Mouse (Mus musculus) gastrocnemius, adult 2 months (tissue): ENCODE data around the gene Clec3a. TPM values are rescaled to one million over a fixed set of nuclear protein-coding genes. Genes with fewer than 3 reads are reported as not detected.

Experiments used
- DNase-seq: peaks from one replicate; pipeline ENCODE4 v3.0.0; 2022
- H3K27ac ChIP-seq: fragments of 200-600 bp; 2 replicates; pipeline ENCODE4 v1.8.1; 2022; ENCODE audit warnings: mild to moderate bottlenecking
- H3K4me3 ChIP-seq: fragments of 200-600 bp; 2 replicates; pipeline ENCODE4 v1.8.1; 2022; ENCODE audit warnings: mild to moderate bottlenecking, moderate library complexity
- CTCF ChIP-seq: fragments of 200-600 bp; IDR thresholded peaks from 2 replicates; pipeline ENCODE4 v1.8.1; 2022; ENCODE audit warnings: antibody characterized with exemption, mild to moderate bottlenecking, moderate library complexity
- intact Hi-C: fragments of 180-260 bp; cut with DNase I; formaldehyde crosslinking; loops from one replicate; pipeline ENCODE4 v1.15.1; 2025
- long read RNA-seq, 2 experiments: library from polyadenylated mRNA; stranded (forward); transcript quantifications; one replicate each; pipeline ENCODE4 v2.0.0; 2021
- total RNA-seq, 2 experiments: library from RNA; stranded (reverse); gene quantifications; 2 replicates each; pipeline ENCODE4 v1.2.3; 2021

The Clec3a gene
- not detected for total RNA-seq
- long read RNA-seq, experiment 1: 0 reads
- long read RNA-seq, experiment 2: 0 reads

DNA sequence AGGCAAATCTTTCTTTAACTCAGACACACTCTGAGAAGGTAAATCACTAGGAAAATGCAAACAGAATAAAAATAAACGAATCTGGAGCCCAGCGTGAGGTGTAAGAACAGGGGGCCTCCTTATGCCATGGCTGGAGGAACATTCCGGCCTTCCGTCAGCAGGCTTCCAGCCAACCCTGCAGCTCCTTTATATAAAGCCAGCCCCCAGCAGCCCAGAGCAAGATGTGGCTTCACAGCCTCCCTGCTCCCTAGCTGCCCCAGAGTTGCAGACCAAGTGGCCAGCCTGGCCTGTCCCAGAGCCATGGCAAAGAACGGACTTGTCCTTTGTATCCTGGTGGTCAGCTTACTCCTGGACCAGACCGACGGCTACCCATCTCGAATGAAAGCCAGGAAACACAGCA, at the start of gene Clec3a:
TSS of gene Clec3a (plus strand) at position 301 of the 400 bp plus-strand sequence.
- intact Hi-C loops: no loop called here
- TF ChIP-seq CTCF: no peak
- H3K27ac ChIP-seq: no peak within 1 kb of the TSS
- H3K4me3 ChIP-seq: no peak within 1 kb of the TSS
- DNase-seq: no peak

DNA sequence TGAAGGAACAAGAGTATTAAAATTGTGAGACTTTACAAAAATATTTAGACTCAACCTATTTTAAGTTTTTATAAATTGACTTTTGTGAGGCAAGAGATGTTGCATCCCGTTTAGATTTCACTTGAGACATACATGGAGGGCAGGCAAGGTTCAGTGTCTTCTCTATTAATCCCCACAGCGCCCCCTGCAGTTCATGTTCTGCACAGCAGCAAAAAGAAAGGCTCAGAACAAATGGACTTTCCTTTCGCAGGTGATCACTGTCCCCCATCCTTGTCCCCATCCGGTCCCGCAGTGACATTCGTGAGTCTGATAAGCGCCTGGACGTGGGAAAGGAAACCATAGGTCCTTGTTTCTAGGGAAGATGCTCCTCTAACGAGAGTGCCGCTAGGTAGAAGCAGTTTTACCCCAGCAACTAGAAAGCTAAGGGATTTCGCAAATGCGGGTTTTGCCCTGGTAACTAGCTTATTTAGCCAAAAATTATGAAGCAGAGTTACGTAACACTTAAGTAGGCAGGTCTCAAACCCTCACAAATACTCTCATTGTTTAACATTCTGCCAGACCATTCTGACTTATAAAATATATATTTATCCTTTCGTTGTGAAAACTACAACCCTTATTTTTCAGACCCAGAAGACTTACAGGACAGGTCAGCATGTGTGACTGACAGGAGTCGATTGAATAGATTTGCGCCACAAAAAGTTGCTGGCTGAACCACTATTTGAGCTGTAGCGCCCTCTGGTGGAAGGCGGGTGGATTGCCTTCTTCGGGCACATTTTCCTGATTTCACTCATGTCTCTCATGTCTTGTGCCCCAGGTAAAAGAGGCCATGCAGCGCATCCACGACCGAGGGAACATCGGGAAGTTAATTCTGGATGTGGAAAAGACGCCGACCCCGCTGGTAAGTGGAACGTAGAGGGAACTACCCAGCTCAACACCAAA, 48.6 kb upstream of the Clec3a start:
- Histone ChIP-seq H3K27ac (peak overlapping the region; percentile 41; the same call in 1 of the 2 replicates), H3K4me3 (peak overlapping the region; percentile 66)
- peak; percentile 88 for TF ChIP-seq CTCF
- DNase-seq: peak; percentile 68
- intact Hi-C loops: loop anchor here (1.0 to 10.0 kb wide), 2 partner anchors 288 to 705 kb away; no protein-coding TSS in a partner anchor

GRCm38 (mm10) chr8:114374390-114374789, 43.5 kb upstream of the Clec3a start:
- TF ChIP-seq CTCF: no peak
- H3K27ac ChIP-seq: no peak overlapping the region
- H3K4me3 ChIP-seq: no peak overlapping the region
- intact Hi-C loops: no loop called here
- no peak for DNase-seq

- DNase-seq: no peak
- intact Hi-C loops: no loop called here
Observed at GRCm38 (mm10) chr8:114384189-114384588, 33.7 kb upstream of the Clec3a start.

DNA sequence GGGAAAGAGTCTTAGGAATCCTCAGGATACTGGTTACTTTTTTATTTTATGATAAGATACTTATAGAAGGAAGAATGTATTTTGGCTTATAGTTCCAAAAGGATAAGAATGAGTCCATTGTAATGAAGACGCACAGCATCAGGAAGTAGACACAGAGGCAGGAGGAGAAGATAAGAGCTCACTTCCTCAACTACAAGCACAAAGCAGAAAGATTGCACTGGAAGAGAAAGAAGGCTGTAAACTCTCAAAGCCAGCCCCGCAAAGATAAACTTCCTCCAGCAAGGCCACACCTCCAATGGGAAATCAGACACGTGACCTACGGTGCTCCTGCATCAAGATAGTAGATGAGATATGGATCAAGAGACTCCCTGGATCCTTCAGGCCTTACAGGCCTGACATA, 30.4 kb upstream of the Clec3a start:
- intact Hi-C loops: no loop called here
- DNase-seq: no peak
- TF ChIP-seq CTCF: no peak
- Histone ChIP-seq H3K4me3 (no peak overlapping the region), H3K27ac (no peak overlapping the region)

More at GRCm38 (mm10) chr8:114384189-114384588, 33.7 kb upstream of the Clec3a start:
- Histone ChIP-seq H3K27ac (no peak overlapping the region), H3K4me3 (no peak overlapping the region)
- TF ChIP-seq CTCF: no peak

GRCm38 (mm10) chr8:114390465-114391254, 27.2 kb upstream of the Clec3a start:
- peak; percentile 58 for TF ChIP-seq CTCF
- intact Hi-C loops: no loop called here

GRCm38 (mm10) chr8:114398326-114398725, 19.6 kb upstream of the Clec3a start:
- intact Hi-C loops: no loop called here
- TF ChIP-seq CTCF: no peak
- DNase-seq: no peak
- no peak overlapping the region for H3K4me3 ChIP-seq
- H3K27ac ChIP-seq: no peak overlapping the region

More at GRCm38 (mm10) chr8:114390465-114391254, 27.2 kb upstream of the Clec3a start:
- no peak for DNase-seq
- no peak overlapping the region for H3K27ac ChIP-seq
- no peak overlapping the region for H3K4me3 ChIP-seq

GRCm38 (mm10) chr8:114399273-114399672, 18.6 kb upstream of the Clec3a start:
- H3K27ac ChIP-seq: no peak overlapping the region
- intact Hi-C loops: no loop called here
- no peak for DNase-seq
- no peak for TF ChIP-seq CTCF
- no peak overlapping the region for H3K4me3 ChIP-seq

DNA sequence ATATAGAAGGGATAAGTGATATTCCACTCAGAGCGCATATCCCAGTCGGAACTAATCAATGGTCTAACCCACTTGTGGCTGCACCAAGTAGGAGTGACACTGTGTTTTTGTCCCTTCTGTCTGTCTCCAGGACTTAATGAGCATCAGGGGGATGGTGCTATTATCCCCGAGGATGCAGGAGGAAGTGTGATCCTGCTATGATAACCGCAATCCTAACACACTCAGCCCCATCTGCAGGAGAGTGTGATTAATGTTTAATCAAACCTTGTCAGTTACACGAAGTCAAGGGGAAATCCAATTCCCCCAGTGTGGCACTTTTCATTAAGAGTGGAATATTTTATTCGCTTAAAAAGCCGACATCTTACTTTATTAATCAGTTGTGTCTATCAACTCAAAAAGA, 16.2 kb upstream of the Clec3a start:
- no peak overlapping the region for H3K27ac ChIP-seq
- intact Hi-C loops: no loop called here
- DNase-seq: no peak
- TF ChIP-seq CTCF: no peak
- H3K4me3 ChIP-seq: no peak overlapping the region

DNA sequence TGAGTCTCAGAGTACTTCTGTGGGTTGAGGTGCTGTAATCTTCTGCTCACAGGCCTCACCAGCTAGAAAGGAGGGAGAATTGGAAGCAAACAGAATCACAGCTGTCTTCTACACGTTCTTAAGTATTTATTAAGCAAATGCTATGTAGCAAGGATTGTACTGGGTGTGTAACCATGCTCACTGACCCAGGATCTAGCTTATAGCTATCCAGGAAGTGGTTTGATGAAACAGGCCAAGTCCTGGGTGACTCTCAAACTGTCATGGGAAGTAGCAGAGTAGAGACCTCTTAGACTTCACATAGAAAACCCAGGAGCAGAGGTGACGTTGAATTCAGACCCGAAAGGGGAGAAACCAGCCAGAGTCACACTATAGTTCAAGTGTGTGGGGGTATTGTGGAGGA, 6.5 kb upstream of the Clec3a start:
- H3K27ac ChIP-seq: no peak overlapping the region
- H3K4me3 ChIP-seq: no peak overlapping the region
- no peak for TF ChIP-seq CTCF
- intact Hi-C loops: no loop called here
- no peak for DNase-seq

DNA sequence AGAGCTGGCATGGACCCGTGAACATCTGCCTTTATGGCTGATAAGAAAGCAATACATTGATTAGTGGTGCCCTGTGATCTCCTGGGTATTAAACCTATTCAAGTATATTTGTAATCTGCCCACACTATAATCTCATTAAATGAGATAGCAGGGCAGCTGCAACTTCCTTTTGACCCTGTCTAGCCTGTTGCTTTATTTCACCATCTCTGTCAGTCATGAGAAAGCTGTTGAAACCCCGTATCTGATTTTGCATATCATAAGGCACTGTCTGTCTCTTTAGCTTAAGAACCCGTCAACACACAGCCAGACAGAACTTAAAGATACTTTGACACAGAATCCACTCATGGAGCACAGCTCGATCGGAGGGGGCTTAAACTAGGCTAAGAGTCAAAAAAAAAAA, 600 bp downstream of the Clec3a start:
- no peak overlapping the region for H3K4me3 ChIP-seq
- TF ChIP-seq CTCF: no peak
- H3K27ac ChIP-seq: no peak overlapping the region
- intact Hi-C loops: no loop called here
- no peak for DNase-seq

- Histone ChIP-seq H3K4me3 (no peak overlapping the region), H3K27ac (no peak overlapping the region)
- intact Hi-C loops: no loop called here
- TF ChIP-seq CTCF: no peak
- no peak for DNase-seq
Observed at GRCm38 (mm10) chr8:114418904-114419303, 1.0 kb downstream of the Clec3a start.

DNA sequence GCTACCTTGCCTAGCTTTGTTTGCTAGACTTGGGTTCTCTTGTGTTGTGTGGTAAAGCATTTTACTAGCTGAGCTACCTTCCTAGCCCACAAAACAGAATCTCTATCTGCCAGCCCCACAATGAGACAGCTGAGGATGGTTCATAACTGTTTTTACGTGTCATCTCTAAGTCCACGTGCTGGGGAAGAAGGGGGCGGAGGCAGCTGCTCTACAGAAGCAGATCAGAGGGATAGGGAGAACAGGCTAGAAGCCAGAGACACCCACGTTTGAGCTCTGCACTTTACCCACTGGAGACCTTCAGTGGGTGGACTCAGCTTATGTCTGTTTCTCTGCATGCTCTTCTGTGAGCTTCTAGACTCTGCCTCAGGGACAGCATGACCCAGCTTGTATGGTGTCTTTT, 3.7 kb downstream of the Clec3a start:
- Histone ChIP-seq H3K27ac (no peak overlapping the region), H3K4me3 (no peak overlapping the region)
- intact Hi-C loops: no loop called here
- DNase-seq: no peak
- no peak for TF ChIP-seq CTCF
